Mouse (Mus musculus): Measurements from ENCODE around the gene Lhpp. TPM values are rescaled to one million over a fixed set of nuclear protein-coding genes. Genes with fewer than 3 reads are reported as not detected.

The Lhpp gene
- polyA plus RNA-seq, 1 experiment from 2014 or later = 12.7 TPM

- ATAC-seq (ENCODE audit: insufficient read depth, low FRiP score) = no peak
- no peak overlapping the region for H3K27ac ChIP-seq (ENCODE audit: low read length)
- no peak overlapping the region for H3K9ac ChIP-seq (ENCODE audit: low read length)
- no peaks in the 10 kb centered on the region for H3K36me3 ChIP-seq (ENCODE audit: control insufficient read depth, insufficient read depth, low read length)
- peaks cover 8% of the 10 kb centered on the region; the same call in 1 of the 2 replicates for H3K4me1 ChIP-seq (ENCODE audit: control insufficient read depth, insufficient read depth, low read length)
- no peaks in the 10 kb centered on the region for H3K9me3 ChIP-seq (replicated peaks; ENCODE audit: control insufficient read depth, low read length)
- no peak overlapping the region for H3K4me3 ChIP-seq (replicated peaks; ENCODE audit: low read length)
- H3K27me3 ChIP-seq (ENCODE audit: control insufficient read depth, insufficient read depth, low read length) = no peaks in the 10 kb centered on the region
- H3K4me2 ChIP-seq (ENCODE audit: low read depth, low read length) = no peak overlapping the region
- 79% methylated on average over 3 of the region's 3 CpGs for WGBS
Measured at GRCm38 (mm10) chr7:132702024-132702423, 91.6 kb downstream of the Lhpp start.

- H3K4me1 ChIP-seq (ENCODE audit: control insufficient read depth, insufficient read depth, low read length) = peaks cover 8% of the 10 kb centered on the region; the same call in 1 of the 2 replicates
- WGBS = 77% methylated on average over 5 of the region's 5 CpGs
- H3K9me3 ChIP-seq (replicated peaks; ENCODE audit: control insufficient read depth, low read length) = no peaks in the 10 kb centered on the region
- no peak for ATAC-seq (ENCODE audit: insufficient read depth, low FRiP score)
- no peak overlapping the region for H3K27ac ChIP-seq (ENCODE audit: low read length)
- H3K27me3 ChIP-seq (ENCODE audit: control insufficient read depth, insufficient read depth, low read length) = no peaks in the 10 kb centered on the region
- no peak overlapping the region for H3K9ac ChIP-seq (ENCODE audit: low read length)
- no peaks in the 10 kb centered on the region for H3K36me3 ChIP-seq (ENCODE audit: control insufficient read depth, insufficient read depth, low read length)
- no peak overlapping the region for H3K4me2 ChIP-seq (ENCODE audit: low read depth, low read length)
- no peak overlapping the region for H3K4me3 ChIP-seq (replicated peaks; ENCODE audit: low read length)
Measured at GRCm38 (mm10) chr7:132702492-132703070, 92.1 kb downstream of the Lhpp start.

GRCm38 (mm10) chr7:132703515-132704309 lies 93.3 kb downstream of the Lhpp start:
- H3K27ac ChIP-seq (ENCODE audit: low read length) = no peak overlapping the region
- 72% methylated on average over 9 of the region's 9 CpGs for WGBS

GRCm38 (mm10) chr7:132704310-132704875 lies 94.0 kb downstream of the Lhpp start:
- H3K36me3 ChIP-seq (ENCODE audit: control insufficient read depth, insufficient read depth, low read length) = no peaks in the 10 kb centered on the region
- no peak overlapping the region for H3K4me3 ChIP-seq (replicated peaks; ENCODE audit: low read length)
- no peak for ATAC-seq (ENCODE audit: insufficient read depth, low FRiP score)
- H3K9ac ChIP-seq (ENCODE audit: low read length) = no peak overlapping the region
- no peak overlapping the region for H3K4me2 ChIP-seq (ENCODE audit: low read depth, low read length)
- H3K27ac ChIP-seq (ENCODE audit: low read length) = no peak overlapping the region
- 92% methylated on average over 8 of the region's 8 CpGs for WGBS
- no peaks in the 10 kb centered on the region for H3K9me3 ChIP-seq (replicated peaks; ENCODE audit: control insufficient read depth, low read length)
- peaks cover 8% of the 10 kb centered on the region; the same call in 1 of the 2 replicates for H3K4me1 ChIP-seq (ENCODE audit: control insufficient read depth, insufficient read depth, low read length)
- no peaks in the 10 kb centered on the region for H3K27me3 ChIP-seq (ENCODE audit: control insufficient read depth, insufficient read depth, low read length)

More at GRCm38 (mm10) chr7:132703515-132704309, 93.3 kb downstream of the Lhpp start:
- Histone ChIP-seq H3K4me3 (replicated peaks; ENCODE audit: low read length) (no peak overlapping the region), H3K9ac (ENCODE audit: low read length) (no peak overlapping the region), H3K4me1 (ENCODE audit: control insufficient read depth, insufficient read depth, low read length) (peaks cover 8% of the 10 kb centered on the region; the same call in 1 of the 2 replicates), H3K27me3 (ENCODE audit: control insufficient read depth, insufficient read depth, low read length) (no peaks in the 10 kb centered on the region), H3K4me2 (ENCODE audit: low read depth, low read length) (no peak overlapping the region), H3K36me3 (ENCODE audit: control insufficient read depth, insufficient read depth, low read length) (no peaks in the 10 kb centered on the region), H3K9me3 (replicated peaks; ENCODE audit: control insufficient read depth, low read length) (no peaks in the 10 kb centered on the region)
- ATAC-seq (ENCODE audit: insufficient read depth, low FRiP score) = no peak

GRCm38 (mm10) chr7:132705130-132705529 lies 94.7 kb downstream of the Lhpp start:
- WGBS = 86% methylated on average over 7 of the region's 7 CpGs
- no peaks in the 10 kb centered on the region for H3K9me3 ChIP-seq (replicated peaks; ENCODE audit: control insufficient read depth, low read length)

GRCm38 (mm10) chr7:132711579-132711978 lies 101.1 kb downstream of the Lhpp start:
- H3K27ac ChIP-seq (ENCODE audit: low read length) = peak overlapping the region; percentile 44; the same call in 1 of the 2 replicates
- no peak for ATAC-seq (ENCODE audit: insufficient read depth, low FRiP score)
- 67% methylated on average over 9 of the region's 9 CpGs for WGBS
- no peak overlapping the region for H3K9ac ChIP-seq (ENCODE audit: low read length)
- peaks cover 26% of the 10 kb centered on the region for H3K4me1 ChIP-seq (ENCODE audit: control insufficient read depth, insufficient read depth, low read length)
- H3K9me3 ChIP-seq (replicated peaks; ENCODE audit: control insufficient read depth, low read length) = no peaks in the 10 kb centered on the region
- H3K27me3 ChIP-seq (ENCODE audit: control insufficient read depth, insufficient read depth, low read length) = no peaks in the 10 kb centered on the region
- H3K36me3 ChIP-seq (ENCODE audit: control insufficient read depth, insufficient read depth, low read length) = no peaks in the 10 kb centered on the region
- no peak overlapping the region for H3K4me3 ChIP-seq (replicated peaks; ENCODE audit: low read length)
- no peak overlapping the region for H3K4me2 ChIP-seq (ENCODE audit: low read depth, low read length)

More at GRCm38 (mm10) chr7:132705130-132705529, 94.7 kb downstream of the Lhpp start:
- H3K27me3 ChIP-seq (ENCODE audit: control insufficient read depth, insufficient read depth, low read length) = no peaks in the 10 kb centered on the region
- H3K27ac ChIP-seq (ENCODE audit: low read length) = no peak overlapping the region
- no peak overlapping the region for H3K4me3 ChIP-seq (replicated peaks; ENCODE audit: low read length)
- no peak for ATAC-seq (ENCODE audit: insufficient read depth, low FRiP score)
- H3K9ac ChIP-seq (ENCODE audit: low read length) = no peak overlapping the region
- H3K4me2 ChIP-seq (ENCODE audit: low read depth, low read length) = no peak overlapping the region
- H3K36me3 ChIP-seq (ENCODE audit: control insufficient read depth, insufficient read depth, low read length) = no peaks in the 10 kb centered on the region
- peaks cover 8% of the 10 kb centered on the region; the same call in 1 of the 2 replicates for H3K4me1 ChIP-seq (ENCODE audit: control insufficient read depth, insufficient read depth, low read length)

- 25% methylated on average over 16 of the region's 16 CpGs for WGBS
- no peak overlapping the region for H3K4me3 ChIP-seq (replicated peaks; ENCODE audit: low read length)
- peak; percentile 7; the same call in 1 of the 2 replicates for ATAC-seq (ENCODE audit: insufficient read depth, low FRiP score)
- H3K9ac ChIP-seq (ENCODE audit: low read length) = no peak overlapping the region; the same call in 1 of the 2 replicates
- peaks cover 26% of the 10 kb centered on the region for H3K4me1 ChIP-seq (ENCODE audit: control insufficient read depth, insufficient read depth, low read length)
- H3K27ac ChIP-seq (ENCODE audit: low read length) = peak overlapping the region; percentile 44; the same call in 1 of the 2 replicates
- no peaks in the 10 kb centered on the region for H3K36me3 ChIP-seq (ENCODE audit: control insufficient read depth, insufficient read depth, low read length)
- H3K27me3 ChIP-seq (ENCODE audit: control insufficient read depth, insufficient read depth, low read length) = no peaks in the 10 kb centered on the region
- H3K9me3 ChIP-seq (replicated peaks; ENCODE audit: control insufficient read depth, low read length) = no peaks in the 10 kb centered on the region
- peak overlapping the region; percentile 20; the same call in 1 of the 2 replicates for H3K4me2 ChIP-seq (ENCODE audit: low read depth, low read length)
Measured at GRCm38 (mm10) chr7:132712044-132712708, 101.7 kb downstream of the Lhpp start.

- H3K9me3 ChIP-seq (replicated peaks; ENCODE audit: control insufficient read depth, low read length) = no peaks in the 10 kb centered on the region
- no peak overlapping the region for H3K4me3 ChIP-seq (replicated peaks; ENCODE audit: low read length)
- no peak overlapping the region for H3K9ac ChIP-seq (ENCODE audit: low read length)
- ATAC-seq (ENCODE audit: insufficient read depth, low FRiP score) = no peak
- no peaks in the 10 kb centered on the region for H3K36me3 ChIP-seq (ENCODE audit: control insufficient read depth, insufficient read depth, low read length)
- H3K27ac ChIP-seq (ENCODE audit: low read length) = peak overlapping the region; percentile 84; the same call in 1 of the 2 replicates
- 74% methylated on average over 7 of the region's 7 CpGs for WGBS
- H3K4me1 ChIP-seq (ENCODE audit: control insufficient read depth, insufficient read depth, low read length) = peaks cover 26% of the 10 kb centered on the region
- no peaks in the 10 kb centered on the region for H3K27me3 ChIP-seq (ENCODE audit: control insufficient read depth, insufficient read depth, low read length)
- H3K4me2 ChIP-seq (ENCODE audit: low read depth, low read length) = no peak overlapping the region
Measured at GRCm38 (mm10) chr7:132712956-132713355, 102.5 kb downstream of the Lhpp start.

Data from stomach, embryonic 16.5 days (tissue).